Comparison of ENCODE assay signal across 9 mouse cellular contexts in the genomic region with DNA sequence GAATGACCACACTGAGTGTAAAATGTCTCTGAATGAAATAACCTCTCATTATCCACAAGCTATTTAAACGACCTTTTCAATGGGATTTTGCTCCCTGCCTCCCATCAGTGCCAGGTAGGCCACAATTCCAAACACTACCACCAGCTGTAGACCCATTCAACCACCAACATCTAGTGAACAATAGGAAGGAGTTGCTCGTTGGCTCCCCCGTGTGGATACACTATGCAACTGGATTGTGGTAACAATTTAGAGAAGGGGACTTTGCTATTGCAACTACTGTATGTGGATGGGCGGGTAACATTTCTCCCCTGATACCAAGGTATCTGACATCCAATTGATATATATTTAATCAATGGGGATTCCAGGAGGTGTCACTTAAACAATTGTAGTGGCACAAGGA. TPM values are rescaled to one million over a fixed set of nuclear protein-coding genes. Genes with fewer than 3 reads are reported as not detected.
A peak's percentile ranks its signal among the peaks of the same experiment; 100 is the strongest.
DNase-seq lines count a peak whose midpoint lies in the region; ATAC-seq and TF ChIP-seq lines count a peak whose summit lies in the region.
"Had no signal": no experiment of that assay in that cellular context is flagged by ENCODE, and none has a peak within 500 bp of the region (broad histone marks: within the 10 kb centered on the region; RNA-seq: fewer than 3 reads in every experiment).

No protein-coding gene starts in this region.

- peak; percentile 89 for TF ChIP-seq CTCF in lung, postnatal 0 days (IDR thresholded peaks at IDR 0.05)

- no peaks in the 10 kb centered on the region for H3K27me3 ChIP-seq in forebrain, embryonic 13.5 days
- no peaks in the 10 kb centered on the region for H3K27me3 ChIP-seq in forebrain, embryonic 16.5 days (replicated peaks; ENCODE audit: control insufficient read depth, insufficient read depth, low read length)
- H3K27me3 ChIP-seq in lung, postnatal 0 days (replicated peaks; ENCODE audit: insufficient read depth, low read length) = no peaks in the 10 kb centered on the region
- H3K27me3 ChIP-seq: hindbrain, embryonic 15.5 days had no signal

- no peaks in the 10 kb centered on the region for H3K9me3 ChIP-seq in forebrain, embryonic 13.5 days (replicated peaks)
- no peaks in the 10 kb centered on the region for H3K9me3 ChIP-seq in forebrain, embryonic 16.5 days (ENCODE audit: control insufficient read depth, low read length)
- H3K9me3 ChIP-seq in lung, postnatal 0 days (ENCODE audit: low read length) = no peaks in the 10 kb centered on the region
- H3K9me3 ChIP-seq: hindbrain, embryonic 15.5 days had no signal

- no peak for TF ChIP-seq EP300 in lung, postnatal 0 days (IDR thresholded peaks at IDR 0.05)

- H3K36me3 ChIP-seq in forebrain, embryonic 13.5 days (ENCODE audit: poor library complexity, severe bottlenecking) = no peaks in the 10 kb centered on the region
- H3K36me3 ChIP-seq in forebrain, embryonic 16.5 days (ENCODE audit: control insufficient read depth, insufficient read depth) = no peaks in the 10 kb centered on the region
- no peaks in the 10 kb centered on the region for H3K36me3 ChIP-seq in lung, postnatal 0 days (ENCODE audit: insufficient read depth, low read length)
- H3K36me3 ChIP-seq: hindbrain, embryonic 15.5 days had no signal

- peak; percentile 16; the same call in 1 of the 2 replicates for ATAC-seq in forebrain, embryonic 13.5 days
- no peak for ATAC-seq in forebrain, embryonic 16.5 days
- ATAC-seq in lung, postnatal 0 days = no peak

- no peak overlapping the region for H3K27ac ChIP-seq in forebrain, embryonic 13.5 days
- H3K27ac ChIP-seq in forebrain, embryonic 16.5 days (ENCODE audit: low read length) = no peak overlapping the region
- no peak overlapping the region for H3K27ac ChIP-seq in lung, postnatal 0 days (ENCODE audit: low read length)
- H3K27ac ChIP-seq: hindbrain, embryonic 15.5 days had no signal

- no peak overlapping the region for H3K4me3 ChIP-seq in forebrain, embryonic 13.5 days
- H3K4me3 ChIP-seq in forebrain, embryonic 16.5 days (replicated peaks; ENCODE audit: low read length) = no peak overlapping the region
- no peak overlapping the region for H3K4me3 ChIP-seq in lung, postnatal 0 days (ENCODE audit: low read depth, low read length)
- H3K4me3 ChIP-seq: hindbrain, embryonic 15.5 days had no signal

- WGBS in forebrain, embryonic 13.5 days = 43% methylated on average over 4 of the region's 4 CpGs
- 40% methylated on average over 4 of the region's 4 CpGs for WGBS in forebrain, embryonic 16.5 days
- WGBS in lung, postnatal 0 days = 26% methylated on average over 4 of the region's 4 CpGs

- H3K4me1 ChIP-seq in forebrain, embryonic 13.5 days = no peaks in the 10 kb centered on the region
- H3K4me1 ChIP-seq in forebrain, embryonic 16.5 days (replicated peaks; ENCODE audit: control insufficient read depth, insufficient read depth, low read length) = no peaks in the 10 kb centered on the region
- H3K4me1 ChIP-seq in lung, postnatal 0 days (ENCODE audit: insufficient read depth, low read depth, low read length) = no peaks in the 10 kb centered on the region
- H3K4me1 ChIP-seq: hindbrain, embryonic 15.5 days had no signal

- no peak overlapping the region for H3K9ac ChIP-seq in forebrain, embryonic 13.5 days
- H3K9ac ChIP-seq in forebrain, embryonic 16.5 days (replicated peaks; ENCODE audit: low read depth, low read length) = no peak overlapping the region
- H3K9ac ChIP-seq in lung, postnatal 0 days (replicated peaks; ENCODE audit: low read depth) = no peak overlapping the region
- H3K9ac ChIP-seq: hindbrain, embryonic 15.5 days had no signal

- no peak overlapping the region for H3K4me2 ChIP-seq in forebrain, embryonic 13.5 days
- H3K4me2 ChIP-seq in forebrain, embryonic 16.5 days (ENCODE audit: low read length) = no peak overlapping the region
- no peak overlapping the region for H3K4me2 ChIP-seq in lung, postnatal 0 days (replicated peaks; ENCODE audit: low read depth, low read length)
- H3K4me2 ChIP-seq: hindbrain, embryonic 15.5 days had no signal

- DNase-seq in 416B (ENCODE audit: low read depth) = peak; percentile 64
- DNase-seq in adrenal gland, adult (ENCODE audit: inconsistent age in 2 of 2, low spot score in 1 of 2) = peak; percentile 54 to 83
- DNase-seq in embryo, embryonic 10.5 days (ENCODE audit: low spot score) = peak; percentile 69
- peak; percentile 81 for DNase-seq in kidney, postnatal 10 days
- DNase-seq in lung, postnatal 0 days (ENCODE audit: low spot score) = peak; percentile 56
- DNase-seq in spleen, adult 12 weeks (ENCODE audit: low spot score) = peak; percentile 16

RNA-seq across cellular contexts. Expression of gene Sln, which starts 31.2 kb away (rescaled TPM):
- 0.44 and 0.94 TPM in 2 replicates for polyA plus RNA-seq in forebrain, embryonic 13.5 days (2015; fragmentation: Nextera tagmentation; extraction: Ambion mirVana)
- polyA plus RNA-seq in forebrain, embryonic 16.5 days (2015; fragmentation: Nextera tagmentation; extraction: Ambion mirVana) = 1.1 and 1.7 TPM in 2 replicates
- polyA plus RNA-seq in lung, postnatal 0 days (2015; fragmentation: Nextera tagmentation; extraction: Ambion mirVana) = 8.6 and 11.0 TPM in 2 replicates

RNA-seq across cellular contexts. Expression of gene Slc35f2, which starts 47.4 kb away (rescaled TPM):
- polyA plus RNA-seq in forebrain, embryonic 13.5 days (2015; fragmentation: Nextera tagmentation; extraction: Ambion mirVana) = 5.4 and 6.1 TPM in 2 replicates
- polyA plus RNA-seq in forebrain, embryonic 16.5 days (2015; fragmentation: Nextera tagmentation; extraction: Ambion mirVana) = 12.8 and 14.0 TPM in 2 replicates
- 1.2 TPM in 2 replicates for polyA plus RNA-seq in lung, postnatal 0 days (2015; fragmentation: Nextera tagmentation; extraction: Ambion mirVana)

Comparison
In these comparisons a context has a peak if more than half of its experiments do, and no peak if none do; other contexts are left out.
1. DNase-seq: peak in every context shown above with its lines; median percentile 81 in kidney, postnatal 10 days; 69 in embryo, embryonic 10.5 days; 68 in adrenal gland, adult; 64 in 416B; 56 in lung, postnatal 0 days; 16 in spleen, adult 12 weeks.